Mouse (Mus musculus) embryonic fibroblast, embryonic 13.5 days (primary cell): ENCODE measurements around the gene Zfhx3.

Experiments
- CTCF ChIP-seq: IDR thresholded peaks from 2 replicates; pipeline ENCODE4 v1.5.1; 2011; ENCODE audit warnings: mild to moderate bottlenecking, control low read depth, low read length, moderate library complexity, borderline replicate concordance; ENCODE audit not compliant: insufficient read depth
- POLR2A ChIP-seq: IDR thresholded peaks from 2 replicates; pipeline ENCODE4 v1.6.1; 2011; ENCODE audit warnings: low read depth, mild to moderate bottlenecking, control low read depth, low read length, moderate library complexity

- no peak for TF ChIP-seq POLR2A
- TF ChIP-seq CTCF, result no peak
Measured at GRCm38 (mm10) chr8:108378036-108378435, 435.6 kb downstream of the Zfhx3 start.
